Mouse (Mus musculus) ZHBTc4 (cell line): Measurements from ENCODE around the gene Ints6l.

Source experiments
- DNase-seq: peaks from one replicate; pipeline ENCODE4 v3.0.0-alpha.2; 2011; ENCODE audit warnings: low read depth, low spot score

Ints6l gene

GRCm38 (mm10) chrX:56454671-56455371 lies at the start of gene Ints6l:
Gene Ints6l (plus strand): TSS chrX:56454857.
- DNase-seq: peak; percentile 87

- DNase-seq: no peak
Observed at GRCm38 (mm10) chrX:56405482-56405881, 49.2 kb upstream of the Ints6l start.

- no peak for DNase-seq
Observed at GRCm38 (mm10) chrX:56406128-56406527, 48.5 kb upstream of the Ints6l start.

- DNase-seq: no peak
Observed at GRCm38 (mm10) chrX:56416277-56416676, 38.4 kb upstream of the Ints6l start.

- DNase-seq: peak; percentile 40
Observed at GRCm38 (mm10) chrX:56417541-56417940, 37.1 kb upstream of the Ints6l start.

- peak; percentile 11 for DNase-seq
Observed at GRCm38 (mm10) chrX:56430601-56431000, 24.1 kb upstream of the Ints6l start.

- DNase-seq: no peak
Observed at GRCm38 (mm10) chrX:56435758-56436283, 18.8 kb upstream of the Ints6l start.

GRCm38 (mm10) chrX:56446487-56447428 lies 7.9 kb upstream of the Ints6l start:
- no peak for DNase-seq

GRCm38 (mm10) chrX:56447524-56448015 lies 7.1 kb upstream of the Ints6l start, which contains the start of gene Gm2174:
Gene Gm2174 (plus strand): TSS chrX:56447965.
- no peak for DNase-seq

- peak; percentile 93 for DNase-seq
Observed at GRCm38 (mm10) chrX:56455372-56456246, 952 bp downstream of the Ints6l start.

- DNase-seq: no peak
Observed at GRCm38 (mm10) chrX:56456379-56456778, 1.7 kb downstream of the Ints6l start.

- DNase-seq: no peak
Observed at GRCm38 (mm10) chrX:56462020-56462933, 7.6 kb downstream of the Ints6l start.

- no peak for DNase-seq
Observed at GRCm38 (mm10) chrX:56464906-56465305, 10.2 kb downstream of the Ints6l start.

- peak; percentile 62 for DNase-seq
Observed at GRCm38 (mm10) chrX:56467688-56468087, 13.0 kb downstream of the Ints6l start.

- DNase-seq: no peak
Observed at GRCm38 (mm10) chrX:56468422-56468821, 13.8 kb downstream of the Ints6l start.

GRCm38 (mm10) chrX:56474035-56474434 lies 19.4 kb downstream of the Ints6l start:
- no peak for DNase-seq

GRCm38 (mm10) chrX:56477553-56477952 lies 22.9 kb downstream of the Ints6l start:
- no peak for DNase-seq

GRCm38 (mm10) chrX:56481906-56482305 lies 27.2 kb downstream of the Ints6l start:
- no peak for DNase-seq

- DNase-seq: peak; percentile 62
Observed at GRCm38 (mm10) chrX:56489758-56490157, 35.1 kb downstream of the Ints6l start.

GRCm38 (mm10) chrX:56497241-56497640 lies 42.6 kb downstream of the Ints6l start:
- DNase-seq: no peak
